Mouse (Mus musculus) midbrain, postnatal 0 days (tissue): ENCODE measurements around the gene Wars. TPM values are rescaled to one million over a fixed set of nuclear protein-coding genes. Genes with fewer than 3 reads are reported as not detected.
A peak's percentile ranks its signal among the peaks of the same experiment; 100 is the strongest.

Experiments
- ATAC-seq: fragments of 200-750 bp; cut with Nextera tagmentation; 2 replicates; pipeline ENCODE4 v1.8.0; 2017; ENCODE audit warnings: moderate number of reproducible peaks, mild to moderate bottlenecking, moderate TSS enrichment, moderate library complexity; ENCODE audit not compliant: low FRiP score
- DNase-seq: peaks from one replicate; pipeline ENCODE4 v3.0.0-alpha.2; 2015; ENCODE audit warnings: low spot score
- H3K27ac ChIP-seq: fragments of 300-500 bp; sonication (generic); 2 replicates; pipeline ENCODE4 v1.5.1; 2014; ENCODE audit warnings: low read depth, mild to moderate bottlenecking, low read length, mixed read lengths
- H3K27me3 ChIP-seq: fragments of 300-500 bp; sonication (generic); 2 replicates; pipeline ENCODE4 v1.6.1; 2014; ENCODE audit warnings: low read length, control low read depth, mixed read lengths; ENCODE audit not compliant: insufficient read depth
- H3K36me3 ChIP-seq: fragments of 300-500 bp; sonication (generic); 2 replicates; pipeline ENCODE4 v1.6.1; 2014; ENCODE audit warnings: low read length, control low read depth, mixed read lengths; ENCODE audit not compliant: insufficient read depth
- H3K4me1 ChIP-seq: fragments of 300-500 bp; sonication (generic); 2 replicates; pipeline ENCODE4 v1.6.1; 2014; ENCODE audit warnings: mild to moderate bottlenecking, control low read depth, antibody characterized with exemption, low read length, mixed read lengths; ENCODE audit not compliant: insufficient read depth
- H3K4me2 ChIP-seq: fragments of 300-500 bp; sonication (generic); 2 replicates; pipeline ENCODE4 v1.6.1; 2014; ENCODE audit warnings: low read depth, mild to moderate bottlenecking, low read length, mixed read lengths; ENCODE audit not compliant: poor library complexity, severe bottlenecking
- H3K4me3 ChIP-seq: fragments of 300-500 bp; sonication (generic); 2 replicates; pipeline ENCODE4 v1.5.1; 2014; ENCODE audit warnings: low read depth, mild to moderate bottlenecking, low read length, moderate library complexity
- H3K9ac ChIP-seq: fragments of 300-500 bp; sonication (generic); replicated peaks from 2 replicates; pipeline ENCODE4 v1.6.1; 2014; ENCODE audit warnings: mild to moderate bottlenecking, low read length, moderate library complexity, mixed read lengths; ENCODE audit not compliant: poor library complexity, severe bottlenecking
- H3K9me3 ChIP-seq: fragments of 300-500 bp; sonication (generic); 2 replicates; pipeline ENCODE4 v1.6.1; 2016; ENCODE audit warnings: low read length, control low read depth
- CTCF ChIP-seq: IDR thresholded peaks from 2 replicates; pipeline ENCODE4 v1.5.1; 2016; ENCODE audit warnings: antibody characterized with exemption, mild to moderate bottlenecking
- WGBS: fragments of 180-500 bp; shearing (Covaris S2); extraction: QIAGEN DNeasy Blood & Tissue Kit; methylation state at CpG from one replicate; pipeline ENCODE4 v1.1.7; 2014; 5-methylcytosine and 5-hydroxymethylcytosine counted together
- polyA plus RNA-seq: library from polyadenylated mRNA; unstranded; fragments of >200 nt; fragmentation: Nextera tagmentation; extraction: Ambion mirVana; gene quantifications from 2 replicates; pipeline ENCODE4 v1.2.1, GENCODE M21; 2015
- total RNA-seq: library from RNA; depleted of rRNA; stranded (reverse); fragments of >200 nt; gene quantifications from 2 replicates; pipeline ENCODE4 v1.2.3, GENCODE M21; 2014

The Wars gene
- total and polyA plus RNA-seq, 2 experiments from 2014 or later, result 99.1 to 142 TPM

DNA sequence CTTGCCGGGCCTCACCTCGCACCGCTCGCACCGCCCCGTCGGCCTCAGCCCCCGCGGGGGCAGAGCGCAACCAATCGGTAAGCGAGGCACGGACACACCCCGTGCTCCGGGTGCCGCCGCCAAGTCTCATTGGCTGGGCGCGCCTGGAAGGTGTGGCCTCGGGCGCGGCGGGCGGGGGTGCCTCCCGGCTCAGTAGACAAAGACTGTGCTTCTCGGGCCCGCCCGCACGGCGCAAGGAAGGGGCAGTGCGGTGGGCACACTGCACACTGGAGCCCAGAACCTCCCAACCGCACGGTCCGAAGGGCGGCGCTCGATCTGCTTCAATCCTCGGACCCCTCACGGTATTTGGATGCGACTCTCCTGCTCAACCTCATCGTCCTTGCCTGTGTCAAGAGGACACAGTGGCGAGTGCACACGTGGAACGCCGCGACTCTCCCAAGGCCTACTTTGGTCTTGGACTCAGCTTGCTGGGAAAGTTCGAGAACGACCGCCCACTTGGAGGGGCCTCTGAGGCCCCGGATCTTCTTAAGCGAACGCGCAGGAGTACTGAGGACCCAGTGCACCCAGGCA, 58.0 kb downstream of the Wars start, which contains the start of the genes Slc25a29 and Slc25a47:
Slc25a29 (minus strand) TSS at position 44 of the 570 bp plus-strand sequence.
Slc25a47 (plus strand) TSS at position 207 of the 570 bp plus-strand sequence.
- peak within 1 kb of the TSS; percentile 69 for H3K4me3 ChIP-seq
- DNase-seq, result peak; percentile 97
- under 1% methylated on average over 38 of the region's 53 CpGs for WGBS
- TF ChIP-seq CTCF, result peak; percentile 14; the same call in 1 of the 2 replicates
- peak within 1 kb of the TSS; percentile 71 for H3K4me2 ChIP-seq
- peak within 1 kb of the TSS; percentile 72 for H3K9ac ChIP-seq
- H3K27me3 ChIP-seq, result no peaks in the 10 kb centered on the region
- H3K4me1 ChIP-seq, result peaks cover 24% of the 10 kb centered on the region
- no peaks in the 10 kb centered on the region; the same call in 1 of the 2 replicates for H3K36me3 ChIP-seq
- ATAC-seq, result peak; percentile 98
- peak within 1 kb of the TSS; percentile 69 for H3K27ac ChIP-seq
- no peaks in the 10 kb centered on the region for H3K9me3 ChIP-seq

DNA sequence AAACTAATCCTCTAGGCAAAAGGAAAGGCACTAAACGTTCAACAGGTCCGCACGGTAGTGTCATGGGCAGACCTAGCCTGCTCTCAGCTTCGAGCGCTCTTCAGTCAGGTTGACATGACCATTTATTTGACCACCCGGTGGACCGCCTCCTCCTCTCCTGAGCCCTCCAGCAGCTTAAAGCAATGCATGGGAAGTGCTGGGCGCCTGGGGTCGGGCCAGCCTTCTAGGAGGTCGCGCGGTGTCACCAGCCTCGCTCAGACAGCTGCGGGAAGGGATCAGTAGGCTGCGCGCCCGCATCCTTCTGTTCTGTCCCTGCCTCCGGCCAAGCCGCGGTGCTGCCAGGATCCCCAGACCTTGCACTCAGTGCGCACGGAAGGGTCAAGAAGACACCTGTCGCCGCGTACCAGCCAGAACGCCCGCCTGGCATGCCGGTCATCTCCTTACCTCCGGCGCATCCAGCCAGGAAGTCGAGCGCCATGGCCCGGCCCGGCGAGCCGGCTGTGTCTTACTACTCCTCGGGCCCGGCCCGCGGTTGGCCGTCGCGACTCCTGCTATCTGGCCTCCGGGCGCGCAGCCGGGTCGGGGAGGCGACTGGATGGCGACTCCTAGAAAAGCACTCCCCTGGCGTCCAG, 58.6 kb downstream of the Wars start:
- ATAC-seq (peak; percentile 25), DNase-seq (no peak)
- Histone ChIP-seq H3K4me3 (peak overlapping the region; percentile 69), H3K4me1 (peaks cover 24% of the 10 kb centered on the region), H3K36me3 (no peaks in the 10 kb centered on the region; the same call in 1 of the 2 replicates), H3K4me2 (peak overlapping the region; percentile 71), H3K27ac (peak overlapping the region; percentile 43; the same call in 1 of the 2 replicates), H3K9me3 (no peaks in the 10 kb centered on the region), H3K27me3 (no peaks in the 10 kb centered on the region), H3K9ac (peak overlapping the region; percentile 72)
- no peak for TF ChIP-seq CTCF
- WGBS, result 3% methylated on average over 51 of the region's 51 CpGs

DNA sequence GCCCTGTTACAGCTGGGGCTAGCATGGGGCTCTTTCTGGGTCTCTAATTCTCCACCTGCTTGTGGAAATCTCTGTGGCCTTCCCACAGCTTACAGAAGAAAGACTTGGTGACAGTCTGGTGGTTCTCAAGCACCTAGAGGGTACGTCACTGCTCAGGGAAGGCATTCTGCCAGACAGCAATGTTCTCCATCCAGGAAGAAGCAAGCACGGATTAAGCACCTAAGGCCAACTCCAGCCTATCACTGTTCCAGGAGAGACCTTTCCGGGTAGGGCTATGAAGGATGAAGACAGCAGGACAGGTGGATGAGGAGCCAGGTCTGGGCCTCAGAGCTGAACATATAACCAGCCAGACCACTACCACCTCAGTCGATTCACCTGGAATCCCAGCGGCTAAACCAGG, 59.2 kb downstream of the Wars start:
- DNase-seq, result no peak
- ATAC-seq, result no peak
- Histone ChIP-seq H3K27ac (no peak overlapping the region), H3K4me1 (peaks cover 24% of the 10 kb centered on the region), H3K27me3 (no peaks in the 10 kb centered on the region), H3K4me3 (peak overlapping the region; percentile 69), H3K9me3 (no peaks in the 10 kb centered on the region), H3K9ac (peak overlapping the region; percentile 72; the same call in 1 of the 2 replicates), H3K36me3 (no peaks in the 10 kb centered on the region; the same call in 1 of the 2 replicates), H3K4me2 (peak overlapping the region; percentile 71)
- no peak for TF ChIP-seq CTCF
- WGBS, result 42% methylated on average over 5 of the region's 5 CpGs

DNA sequence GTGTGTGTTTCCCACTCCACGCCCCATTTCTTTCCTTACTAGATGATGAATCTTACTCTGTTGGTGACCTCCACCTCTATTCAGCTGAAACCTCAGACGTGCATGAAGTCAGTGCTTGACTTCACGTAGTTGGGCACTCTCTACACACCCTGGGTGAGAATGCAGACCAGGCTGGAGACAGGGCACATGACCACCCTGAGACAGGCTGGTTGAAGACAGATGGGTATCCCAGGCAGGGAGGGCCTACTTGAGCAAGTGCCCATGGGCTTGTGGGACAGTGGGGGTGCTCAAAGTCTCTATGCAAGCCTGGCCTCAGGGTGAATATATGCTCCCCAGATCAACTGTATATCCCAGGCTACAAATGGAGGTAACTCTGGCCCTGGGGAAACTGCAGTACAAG, 59.6 kb downstream of the Wars start:
- peak overlapping the region; percentile 69; the same call in 1 of the 2 replicates for H3K4me3 ChIP-seq
- ATAC-seq, result no peak
- 91% methylated on average over 3 of the region's 3 CpGs for WGBS
- DNase-seq, result no peak
- 0 out of 2 replicates have a peak overlapping the region, but pooled peaks have one; percentile 72 for H3K9ac ChIP-seq
- H3K36me3 ChIP-seq, result no peaks in the 10 kb centered on the region; the same call in 1 of the 2 replicates
- H3K27me3 ChIP-seq, result no peaks in the 10 kb centered on the region
- H3K27ac ChIP-seq, result no peak overlapping the region
- H3K4me2 ChIP-seq, result peak overlapping the region; percentile 71
- no peak for TF ChIP-seq CTCF
- peaks cover 24% of the 10 kb centered on the region for H3K4me1 ChIP-seq
- no peaks in the 10 kb centered on the region for H3K9me3 ChIP-seq

DNA sequence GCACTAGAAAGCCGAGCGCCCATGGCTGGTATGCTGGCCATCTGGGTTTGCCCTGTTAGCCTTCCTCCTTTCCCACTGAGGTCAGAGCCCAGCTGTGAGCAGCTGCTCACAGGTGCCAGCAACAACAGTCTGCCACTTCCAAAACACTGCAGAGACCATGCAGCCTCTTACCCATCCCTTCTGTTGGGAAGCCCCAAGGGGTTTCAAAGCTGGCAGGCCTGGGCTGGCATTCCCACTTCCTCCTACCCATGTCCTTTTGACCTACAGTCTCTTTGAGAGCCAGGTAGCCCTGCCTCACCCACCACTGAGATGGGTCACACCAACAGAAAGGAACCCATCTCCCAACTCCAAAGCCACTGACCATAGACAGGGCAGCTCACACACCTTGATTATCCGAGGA, 60.6 kb downstream of the Wars start:
- Histone ChIP-seq H3K9ac (no peak overlapping the region), H3K4me1 (peaks cover 24% of the 10 kb centered on the region), H3K27ac (no peak overlapping the region), H3K36me3 (no peaks in the 10 kb centered on the region; the same call in 1 of the 2 replicates), H3K9me3 (no peaks in the 10 kb centered on the region), H3K27me3 (no peaks in the 10 kb centered on the region), H3K4me2 (no peak overlapping the region), H3K4me3 (no peak overlapping the region)
- ATAC-seq (no peak), DNase-seq (no peak)
- 92% methylated on average over 3 of the region's 3 CpGs for WGBS
- no peak for TF ChIP-seq CTCF

DNA sequence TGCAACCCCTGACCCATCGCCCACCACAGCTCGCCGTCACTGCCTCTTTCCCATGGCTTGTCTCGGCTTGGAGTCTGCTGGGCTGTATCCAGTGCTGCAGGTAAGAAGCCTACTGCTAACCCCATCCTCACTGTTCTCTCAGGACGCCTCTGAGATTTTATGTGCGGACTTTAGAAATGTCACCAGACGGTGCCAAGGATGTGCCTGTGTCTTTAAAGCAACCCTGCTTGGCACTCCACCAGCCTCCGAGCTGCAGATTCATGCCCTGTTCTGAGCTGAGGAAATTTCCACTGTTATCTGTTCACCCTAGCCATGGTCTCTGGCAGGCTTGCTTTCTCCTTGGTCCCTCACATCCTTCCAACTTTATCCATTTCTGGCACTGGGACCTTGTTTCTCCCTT, 61.1 kb downstream of the Wars start:
- no peak for DNase-seq
- H3K27ac ChIP-seq, result no peak overlapping the region
- ATAC-seq, result no peak
- H3K36me3 ChIP-seq, result no peaks in the 10 kb centered on the region; the same call in 1 of the 2 replicates
- no peak overlapping the region for H3K4me2 ChIP-seq
- H3K9me3 ChIP-seq, result no peaks in the 10 kb centered on the region
- H3K27me3 ChIP-seq, result no peaks in the 10 kb centered on the region
- no peak overlapping the region for H3K4me3 ChIP-seq
- H3K9ac ChIP-seq, result no peak overlapping the region
- WGBS, result 78% methylated on average over 8 of the region's 8 CpGs
- peaks cover 22% of the 10 kb centered on the region for H3K4me1 ChIP-seq
- no peak for TF ChIP-seq CTCF
